Mouse (Mus musculus) embryonic fibroblast, embryonic 13.5 days (primary cell): ENCODE data around the gene Pstpip1.

Experiments used
- CTCF ChIP-seq: IDR thresholded peaks from 2 replicates; pipeline ENCODE4 v1.5.1; 2011; ENCODE audit warnings: mild to moderate bottlenecking, control low read depth, low read length, moderate library complexity, borderline replicate concordance; ENCODE audit not compliant: insufficient read depth
- POLR2A ChIP-seq: IDR thresholded peaks from 2 replicates; pipeline ENCODE4 v1.6.1; 2011; ENCODE audit warnings: low read depth, mild to moderate bottlenecking, control low read depth, low read length, moderate library complexity

DNA sequence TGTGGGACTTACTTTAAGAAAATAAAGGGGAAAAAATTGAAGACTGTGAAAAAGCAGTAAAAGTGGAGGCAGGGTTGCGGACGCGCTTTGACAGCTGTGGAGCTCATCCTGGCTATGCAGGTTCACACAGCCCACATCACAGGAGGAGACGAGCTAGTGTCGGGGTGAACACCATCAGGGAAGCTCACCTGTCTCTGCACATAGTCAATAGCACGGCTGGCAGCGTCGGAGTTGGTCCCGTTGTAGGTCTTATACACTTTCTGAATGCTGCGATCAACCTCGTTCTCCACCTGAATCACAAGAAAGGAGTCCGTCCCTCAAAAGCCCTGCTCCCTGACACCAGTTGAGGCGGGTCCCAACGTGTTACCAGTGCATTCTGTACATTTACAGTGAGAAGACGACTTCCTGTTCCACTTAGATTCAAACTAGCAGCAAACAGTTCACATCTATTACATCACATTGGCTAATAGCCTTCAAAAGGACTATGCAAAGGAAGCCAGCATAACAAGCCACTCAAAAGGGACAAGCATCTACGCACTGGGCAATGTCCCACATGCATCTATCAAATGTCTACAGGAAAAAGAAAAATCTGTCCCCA, 56.7 kb downstream of the Pstpip1 start:
- TF ChIP-seq POLR2A = no peak
- TF ChIP-seq CTCF = no peak
